Mouse (Mus musculus) CH12.LX (cell line): ENCODE measurements around the gene Crybb1. TPM values are rescaled to one million over a fixed set of nuclear protein-coding genes. Genes with fewer than 3 reads are reported as not detected.

ENCODE experiments used
- DNase-seq: peaks from one replicate; pipeline ENCODE4 v3.0.0-alpha.2; 2013; ENCODE audit errors: extremely low read depth
- H3K27ac ChIP-seq: 2 replicates; pipeline ENCODE4 v1.5.1; 2012; ENCODE audit warnings: low read depth, mild to moderate bottlenecking, control low read depth, moderate library complexity; ENCODE audit not compliant: insufficient read depth
- H3K27me3 ChIP-seq: replicated peaks from 2 replicates; pipeline ENCODE3; 2012; ENCODE audit warnings: inconsistent platforms
- H3K36me3 ChIP-seq, 2 experiments: replicated peaks in 1 of 2; 2 replicates each; pipeline versions ENCODE3 to v1.6.1; 2012; ENCODE audit warnings: inconsistent platforms in 1 of 2, low read length in 1 of 2, mild to moderate bottlenecking in 1 of 2, mixed read lengths in 1 of 2, moderate library complexity in 1 of 2; ENCODE audit not compliant: control insufficient read depth in 1 of 2, insufficient read depth in 1 of 2
- H3K4me1 ChIP-seq, 2 experiments: 2 replicates each; pipeline ENCODE4 v1.6.1; 2012; ENCODE audit warnings: inconsistent platforms in 1 of 2, moderate library complexity in 1 of 2; ENCODE audit not compliant: insufficient read depth in 2 of 2, control insufficient read depth in 1 of 2
- H3K4me2 ChIP-seq: 2 replicates; pipeline ENCODE4 v1.6.1; 2012; ENCODE audit warnings: low read depth, mild to moderate bottlenecking, control low read depth; ENCODE audit not compliant: poor library complexity, insufficient read depth, severe bottlenecking
- H3K4me3 ChIP-seq, 3 experiments: fragments of 150-350 bp in 1 of 3; sonication (generic) in 1 of 3; replicated peaks in 1 of 3; 2 replicates each; pipeline versions ENCODE3 to v1.5.1; 2011 to 2012; ENCODE audit warnings: low read depth in 2 of 3, low read length in 2 of 3, mild to moderate bottlenecking in 2 of 3, moderate library complexity in 2 of 3, control low read depth in 1 of 3, improper control_type of control experiment in 1 of 3, inconsistent platforms in 1 of 3, mixed read lengths in 1 of 3; ENCODE audit not compliant: poor library complexity in 1 of 3
- H3K79me2 ChIP-seq: replicated peaks from 2 replicates; pipeline ENCODE4 v1.6.1; 2012; ENCODE audit warnings: mild to moderate bottlenecking, moderate library complexity; ENCODE audit not compliant: control insufficient read depth, poor library complexity, insufficient read depth, severe bottlenecking; ENCODE audit errors: extremely low read depth
- H3K9ac ChIP-seq: 2 replicates; pipeline ENCODE4 v1.6.1; 2012; ENCODE audit warnings: low read depth, mild to moderate bottlenecking, control low read depth, moderate library complexity; ENCODE audit not compliant: insufficient read depth
- H3K9me3 ChIP-seq: replicated peaks from 2 replicates; pipeline ENCODE3; 2012; ENCODE audit warnings: low read length, inconsistent platforms, mixed read lengths
- BHLHE40 ChIP-seq: IDR thresholded peaks from 2 replicates; pipeline ENCODE4 v1.6.1; 2011; ENCODE audit warnings: mild to moderate bottlenecking, low read depth, low read length, improper control_type of control experiment
- CHD1 ChIP-seq: IDR thresholded peaks from 2 replicates; pipeline ENCODE4 v1.6.1; 2012; ENCODE audit warnings: low read depth, low read length, improper control_type of control experiment, inconsistent platforms
- CTCF ChIP-seq, 2 experiments: IDR thresholded peaks in 1 of 2; conservative IDR thresholded peaks in 1 of 2; 2 replicates each; pipeline ENCODE4 v1.5.1; 2011 to 2012; ENCODE audit warnings: low read depth in 2 of 2, low read length in 2 of 2, improper control_type of control experiment in 1 of 2, inconsistent platforms in 1 of 2, mild to moderate bottlenecking in 1 of 2, moderate library complexity in 1 of 2
- E2F4 ChIP-seq: IDR thresholded peaks from 2 replicates; pipeline ENCODE4 v1.6.1; 2011; ENCODE audit warnings: low read depth, low read length, improper control_type of control experiment; ENCODE audit not compliant: insufficient replicate concordance
- ELF1 ChIP-seq: IDR thresholded peaks from 2 replicates; pipeline ENCODE4 v1.6.1; 2014; ENCODE audit warnings: low read depth, mild to moderate bottlenecking, inconsistent platforms, low read length, improper control_type of control experiment
- EP300 ChIP-seq: IDR thresholded peaks from 2 replicates; pipeline ENCODE4 v1.6.1; 2011; ENCODE audit warnings: low read length, improper control_type of control experiment
- HCFC1 ChIP-seq: IDR thresholded peaks from 2 replicates; pipeline ENCODE4 v1.6.1; 2012; ENCODE audit warnings: low read depth, mild to moderate bottlenecking, inconsistent platforms, low read length, improper control_type of control experiment
- IRF4 ChIP-seq: IDR thresholded peaks from 2 replicates; pipeline ENCODE4 v1.6.1; 2014; ENCODE audit warnings: low read depth, mild to moderate bottlenecking, inconsistent platforms, low read length, improper control_type of control experiment
- JUN ChIP-seq: IDR thresholded peaks from 2 replicates; pipeline ENCODE4 v1.6.1; 2011; ENCODE audit warnings: low read depth, mild to moderate bottlenecking, low read length, improper control_type of control experiment, moderate library complexity; ENCODE audit not compliant: insufficient read depth
- MAZ ChIP-seq: IDR thresholded peaks from 2 replicates; pipeline ENCODE4 v1.6.1; 2012; ENCODE audit warnings: low read depth, mild to moderate bottlenecking, inconsistent platforms, low read length, improper control_type of control experiment, moderate library complexity
- MXI1 ChIP-seq: IDR thresholded peaks from 2 replicates; pipeline ENCODE4 v1.6.1; 2011; ENCODE audit warnings: mild to moderate bottlenecking, low read depth, low read length, improper control_type of control experiment
- MYC ChIP-seq: IDR thresholded peaks from 2 replicates; pipeline ENCODE4 v1.6.1; 2011; ENCODE audit warnings: low read depth, mild to moderate bottlenecking, improper control_type of control experiment, low read length
- NELFE ChIP-seq: IDR thresholded peaks from 2 replicates; pipeline ENCODE4 v1.6.1; 2011; ENCODE audit warnings: low read depth, low read length, improper control_type of control experiment
- POLR2AphosphoS2 ChIP-seq: IDR thresholded peaks from 2 replicates; pipeline ENCODE4 v1.6.1; 2011; ENCODE audit warnings: low read depth, low read length, improper control_type of control experiment
- RAD21 ChIP-seq: IDR thresholded peaks from 2 replicates; pipeline ENCODE4 v1.6.1; 2011; ENCODE audit warnings: low read depth, mild to moderate bottlenecking, low read length, improper control_type of control experiment, moderate library complexity
- SMC3 ChIP-seq: IDR thresholded peaks from 2 replicates; pipeline ENCODE4 v1.6.1; 2011; ENCODE audit warnings: low read depth, low read length, improper control_type of control experiment
- TBP ChIP-seq: conservative IDR thresholded peaks from 2 replicates; pipeline ENCODE4 v1.6.1; 2011; ENCODE audit warnings: low read depth, low read length, improper control_type of control experiment
- TCF12 ChIP-seq: IDR thresholded peaks from 2 replicates; pipeline ENCODE4 v1.6.1; 2014; ENCODE audit warnings: low read depth, mild to moderate bottlenecking, inconsistent platforms, low read length, improper control_type of control experiment
- USF1 ChIP-seq: IDR thresholded peaks from 2 replicates; pipeline ENCODE4 v1.6.1; 2014; ENCODE audit warnings: low read depth, mild to moderate bottlenecking, inconsistent platforms, low read length, improper control_type of control experiment
- ZC3H11A ChIP-seq: IDR thresholded peaks from 2 replicates; pipeline ENCODE4 v1.6.1; 2012; ENCODE audit warnings: low read depth, mild to moderate bottlenecking, inconsistent platforms, low read length, improper control_type of control experiment
- ZMIZ1 ChIP-seq: IDR thresholded peaks from 2 replicates; pipeline ENCODE4 v1.6.1; 2012; ENCODE audit warnings: low read depth, mild to moderate bottlenecking, inconsistent platforms, low read length, improper control_type of control experiment
- ZNF384 ChIP-seq: IDR thresholded peaks from 2 replicates; pipeline ENCODE4 v1.6.1; 2012; ENCODE audit warnings: low read depth, low read length, improper control_type of control experiment, inconsistent platforms
- dilution Hi-C: fragments of 300-500 bp; cut with MboI; formaldehyde crosslinking; loops from 2 replicates; pipeline ENCODE4 v1.14.3; 2020; ENCODE audit warnings: low sequenced_read_pairs; ENCODE audit not compliant: extremely low pct_unique_long_range_greater_than_20kb, extremely low pct_ligation_motif_present
- in situ Hi-C: fragments of 300-500 bp; cut with MboI; formaldehyde crosslinking; loops from 3 replicates; pipeline ENCODE4 v1.14.3; 2019; ENCODE audit warnings: low sequenced_read_pairs, low pct_ligation_motif_present, low pct_unique_long_range_greater_than_20kb, mixed read lengths
- polyA plus RNA-seq: library from polyadenylated mRNA; unstranded; fragments of >175 nt; gene quantifications from 2 replicates; pipeline ENCODE4 v1.2.1, GENCODE M21; 2012; ENCODE audit warnings: low read depth; ENCODE audit not compliant: insufficient read length
- total RNA-seq, 2 experiments: library from RNA; depleted of rRNA; stranded (reverse); fragments of 300-350 nt in 1 of 2; fragments of >200 nt in 1 of 2; gene quantifications; 2 replicates each; pipeline ENCODE4 v1.2.3; 2012 to 2014

Gene Crybb1
- total and polyA plus RNA-seq, 3 experiments = not detected

DNA sequence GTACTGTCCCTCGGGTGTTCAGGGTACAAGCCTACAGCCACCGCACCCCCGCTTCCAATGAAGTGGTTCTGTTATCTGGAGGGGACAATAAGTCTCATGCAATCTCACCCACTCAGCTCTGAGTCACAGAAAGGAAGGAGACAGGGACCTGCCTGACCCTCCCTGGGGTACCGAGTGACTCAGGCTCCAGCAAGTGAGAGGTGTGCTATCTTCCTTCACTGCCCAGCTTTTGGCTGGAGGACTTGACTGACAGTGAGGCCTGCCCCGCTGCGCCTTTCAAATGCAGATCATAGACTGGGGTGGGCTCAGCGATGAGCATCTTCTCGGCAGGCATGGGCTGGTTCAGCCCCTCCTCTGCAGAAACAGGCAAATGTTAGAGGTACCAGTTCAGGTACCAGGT lies 39.5 kb downstream of the Crybb1 start:
- H3K79me2 ChIP-seq = no peaks in the 10 kb centered on the region
- no peak overlapping the region for H3K9ac ChIP-seq
- H3K4me2 ChIP-seq = no peak overlapping the region
- DNase-seq = no peak
- H3K36me3 ChIP-seq = peaks cover 0 to 20% of the 10 kb centered on the region in 2 experiments
- H3K9me3 ChIP-seq = no peaks in the 10 kb centered on the region
- in situ Hi-C loops (no loop called here), dilution Hi-C loops (no loop called here)
- peaks cover 2 to 27% of the 10 kb centered on the region in 2 experiments; a peak in 3 of 4 replicates for H3K4me1 ChIP-seq
- no peak overlapping the region for H3K27ac ChIP-seq
- H3K4me3 ChIP-seq = no peak overlapping the region
- H3K27me3 ChIP-seq = no peaks in the 10 kb centered on the region
- TF ChIP-seq ZC3H11A (no peak), TCF12 (no peak), JUN (no peak), E2F4 (no peak), CTCF (conservative IDR thresholded peaks at IDR 0.05 in 1 of 2, IDR thresholded peaks at IDR 0.05 in 1 of 2; ENCODE audit: low read depth in 2 of 2, low read length in 2 of 2) (no peak), MYC (no peak), SMC3 (no peak)

DNA sequence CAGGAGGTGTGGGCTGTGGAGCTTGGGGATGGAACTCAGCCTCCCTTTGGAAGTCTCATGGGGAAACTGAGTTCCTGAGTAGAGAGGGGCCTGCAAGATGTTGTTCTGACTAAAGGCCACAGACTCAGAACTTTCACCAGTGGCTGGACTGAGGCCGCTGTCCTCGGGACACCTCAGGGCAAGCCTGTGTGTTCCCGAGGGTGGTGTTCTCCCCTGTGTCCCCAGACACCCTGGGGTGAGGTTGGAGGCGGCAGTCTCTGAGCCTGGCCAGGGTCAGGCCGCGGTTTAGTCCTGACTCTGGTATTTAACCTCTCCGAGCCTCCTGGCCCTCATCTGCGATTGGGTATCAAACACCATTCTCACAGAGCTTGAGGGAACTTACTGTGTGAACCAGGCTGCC lies 39.9 kb downstream of the Crybb1 start:
- dilution Hi-C loops = no loop called here
- Histone ChIP-seq H3K36me3 (peaks cover 0 to 19% of the 10 kb centered on the region in 2 experiments), H3K79me2 (no peaks in the 10 kb centered on the region), H3K9ac (no peak overlapping the region), H3K4me1 (peaks cover 2 to 27% of the 10 kb centered on the region in 2 experiments; a peak in 3 of 4 replicates), H3K4me3 (no peak overlapping the region), H3K9me3 (no peaks in the 10 kb centered on the region), H3K27ac (no peak overlapping the region), H3K4me2 (no peak overlapping the region), H3K27me3 (no peaks in the 10 kb centered on the region)
- no peak for DNase-seq
- TF ChIP-seq MAZ = no peak
- TF ChIP-seq TBP = no peak
- no peak for TF ChIP-seq RAD21
- TF ChIP-seq BHLHE40 = no peak
- TF ChIP-seq POLR2AphosphoS2 = no peak
- no peak for TF ChIP-seq IRF4
- no peak for TF ChIP-seq ZC3H11A
- TF ChIP-seq USF1 = no peak
- no peak for TF ChIP-seq NELFE
- no peak for TF ChIP-seq ELF1
- TF ChIP-seq SMC3 = no peak
- TF ChIP-seq JUN = no peak
- TF ChIP-seq ZNF384 = no peak
- TF ChIP-seq HCFC1 = no peak
- TF ChIP-seq MXI1 = no peak
- no peak for TF ChIP-seq CHD1
- TF ChIP-seq EP300 = no peak
- no peak for TF ChIP-seq ZMIZ1
- in situ Hi-C loops = no loop called here
